In the genomic region with DNA sequence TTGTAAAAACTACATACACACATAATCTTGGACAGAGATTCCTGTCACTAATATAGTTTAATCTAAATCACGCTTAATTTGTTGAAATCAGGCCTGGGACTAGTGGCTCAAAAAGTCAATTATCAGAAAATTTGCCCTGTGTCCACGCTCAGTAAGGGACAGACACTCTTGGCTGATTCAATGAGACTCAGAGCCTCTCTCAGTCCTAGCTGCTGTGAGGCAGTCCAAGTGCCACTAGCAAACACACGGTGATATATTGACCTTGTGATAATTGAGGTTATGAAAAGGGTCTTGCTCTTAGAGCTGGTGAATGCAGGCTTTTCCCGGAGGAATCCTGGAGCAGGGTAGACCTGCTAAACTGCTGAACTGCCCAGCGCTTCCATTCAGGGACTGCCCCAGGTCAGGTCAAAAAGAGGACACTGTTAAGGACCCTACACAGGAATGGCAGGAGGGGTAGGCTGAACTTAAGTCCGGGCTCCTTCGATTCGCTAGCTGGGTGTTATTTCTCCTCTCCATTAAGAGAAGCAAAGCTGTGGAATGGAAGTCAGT, we compare ENCODE assay signal across 24 mouse cellular contexts.
DNase-seq lines count a peak whose midpoint lies in the region; ATAC-seq lines count a peak whose summit lies in the region.
"Had no signal": no experiment of that assay in that cellular context is flagged by ENCODE, and none has a peak within 500 bp of the region (broad histone marks: within the 10 kb centered on the region; RNA-seq: fewer than 3 reads in every experiment).

No protein-coding gene starts in this region.

- DNase-seq in hindbrain, embryonic 11.5 days (ENCODE audit: low spot score): peak; percentile 12
- peak; percentile 22 for DNase-seq in neural tube, embryonic 10.5 days (ENCODE audit: extremely low spot score, low spot score)
- peak; percentile 30 for DNase-seq in mesoderm, embryonic 11.5 days (ENCODE audit: low read depth, low spot score)
- DNase-seq in T-cell, adult 2 months (ENCODE audit: low spot score): no peak
- DNase-seq in lung, adult 18-20 months: no peak
- DNase-seq: adrenal gland, postnatal 25 days; cerebellum, adult 11-12 months; cerebellum, adult 9-11 months; forebrain, postnatal 0 days; gastrocnemius, postnatal 10 days; kidney, adult 2 months; kidney, postnatal 4 days; lung, postnatal 36 days; right cerebral cortex, postnatal 4 days; thymus, postnatal 4 days had no signal

- H3K9me3 ChIP-seq in hindbrain, embryonic 11.5 days (ENCODE audit: control insufficient read depth, low read length): no peaks in the 10 kb centered on the region
- no peaks in the 10 kb centered on the region for H3K9me3 ChIP-seq in hindbrain, embryonic 16.5 days (ENCODE audit: control insufficient read depth, low read length)
- no peaks in the 10 kb centered on the region for H3K9me3 ChIP-seq in neural tube, embryonic 15.5 days (replicated peaks)
- H3K9me3 ChIP-seq: embryonic facial prominence, embryonic 13.5 days; forebrain, embryonic 10.5 days; intestine, embryonic 15.5 days; limb, embryonic 13.5 days had no signal

- WGBS in hindbrain, embryonic 11.5 days: 61% methylated on average over 8 of the region's 8 CpGs
- 56% methylated on average over 8 of the region's 8 CpGs for WGBS in hindbrain, embryonic 16.5 days
- WGBS in neural tube, embryonic 15.5 days: 35% methylated on average over 8 of the region's 8 CpGs

- H3K4me1 ChIP-seq in hindbrain, embryonic 11.5 days (replicated peaks; ENCODE audit: control insufficient read depth, insufficient read depth, low read length): no peaks in the 10 kb centered on the region
- no peaks in the 10 kb centered on the region for H3K4me1 ChIP-seq in hindbrain, embryonic 16.5 days (ENCODE audit: control insufficient read depth, insufficient read depth, low read depth, low read length)
- no peaks in the 10 kb centered on the region for H3K4me1 ChIP-seq in neural tube, embryonic 15.5 days
- H3K4me1 ChIP-seq: embryonic facial prominence, embryonic 13.5 days; intestine, embryonic 15.5 days; limb, embryonic 13.5 days had no signal

- no peak overlapping the region for H3K4me3 ChIP-seq in hindbrain, embryonic 11.5 days (ENCODE audit: low read depth, low read length)
- H3K4me3 ChIP-seq in hindbrain, embryonic 16.5 days (ENCODE audit: low read length): no peak overlapping the region
- H3K4me3 ChIP-seq in neural tube, embryonic 15.5 days (replicated peaks): no peak overlapping the region
- H3K4me3 ChIP-seq: embryonic facial prominence, embryonic 13.5 days; forebrain, embryonic 10.5 days; intestine, embryonic 15.5 days; limb, embryonic 13.5 days had no signal

- H3K9ac ChIP-seq in hindbrain, embryonic 11.5 days (ENCODE audit: low read depth, low read length): no peak overlapping the region
- no peak overlapping the region for H3K9ac ChIP-seq in hindbrain, embryonic 16.5 days (ENCODE audit: low read depth, low read length)
- no peak overlapping the region for H3K9ac ChIP-seq in neural tube, embryonic 15.5 days (replicated peaks)
- H3K9ac ChIP-seq: embryonic facial prominence, embryonic 13.5 days; forebrain, postnatal 0 days; intestine, embryonic 15.5 days; limb, embryonic 13.5 days had no signal

- ATAC-seq in hindbrain, embryonic 11.5 days (ENCODE audit: low FRiP score): peak; percentile 74
- no peak for ATAC-seq in hindbrain, embryonic 16.5 days
- no peak for ATAC-seq in neural tube, embryonic 15.5 days (ENCODE audit: low FRiP score)
- ATAC-seq: CD4-positive, CD25-positive, alpha-beta regulatory T cell, adult 4 months; forebrain, postnatal 0 days; hindbrain, postnatal 0 days; intestine, embryonic 15.5 days had no signal

- H3K27ac ChIP-seq in hindbrain, embryonic 11.5 days (ENCODE audit: low read depth, low read length): no peak overlapping the region
- H3K27ac ChIP-seq in hindbrain, embryonic 16.5 days (ENCODE audit: low read depth, low read length): no peak overlapping the region
- no peak overlapping the region for H3K27ac ChIP-seq in neural tube, embryonic 15.5 days (replicated peaks)
- H3K27ac ChIP-seq: embryonic facial prominence, embryonic 13.5 days; forebrain, embryonic 10.5 days; hindbrain, postnatal 0 days; intestine, embryonic 15.5 days; limb, embryonic 13.5 days had no signal

- H3K27me3 ChIP-seq in hindbrain, embryonic 11.5 days (ENCODE audit: control insufficient read depth, insufficient read depth, low read length): no peaks in the 10 kb centered on the region
- H3K27me3 ChIP-seq in hindbrain, embryonic 16.5 days (replicated peaks; ENCODE audit: control insufficient read depth, insufficient read depth, low read length): no peaks in the 10 kb centered on the region
- H3K27me3 ChIP-seq in neural tube, embryonic 15.5 days (replicated peaks): no peaks in the 10 kb centered on the region
- H3K27me3 ChIP-seq: embryonic facial prominence, embryonic 13.5 days; intestine, embryonic 15.5 days; limb, embryonic 13.5 days had no signal

- H3K36me3 ChIP-seq in hindbrain, embryonic 11.5 days (ENCODE audit: control insufficient read depth, insufficient read depth, low read length): no peaks in the 10 kb centered on the region
- H3K36me3 ChIP-seq in hindbrain, embryonic 16.5 days (ENCODE audit: control insufficient read depth, insufficient read depth, low read length): no peaks in the 10 kb centered on the region
- H3K36me3 ChIP-seq in neural tube, embryonic 15.5 days: no peaks in the 10 kb centered on the region
- H3K36me3 ChIP-seq: embryonic facial prominence, embryonic 13.5 days; forebrain, embryonic 10.5 days; intestine, embryonic 15.5 days; limb, embryonic 13.5 days had no signal

- no peak overlapping the region for H3K4me2 ChIP-seq in hindbrain, embryonic 11.5 days (replicated peaks; ENCODE audit: low read depth, low read length)
- H3K4me2 ChIP-seq in hindbrain, embryonic 16.5 days (ENCODE audit: low read length): no peak overlapping the region
- no peak overlapping the region for H3K4me2 ChIP-seq in neural tube, embryonic 15.5 days
- H3K4me2 ChIP-seq: embryonic facial prominence, embryonic 13.5 days; intestine, embryonic 15.5 days; limb, embryonic 13.5 days; liver, embryonic 11.5 days had no signal

Comparison
In these comparisons a context has a peak if more than half of its experiments do, and no peak if none do; other contexts are left out.
1. DNase-seq: peak in hindbrain, embryonic 11.5 days (single experiment), neural tube, embryonic 10.5 days (single experiment) and mesoderm, embryonic 11.5 days (single experiment); none in T-cell, adult 2 months (single experiment) and lung, adult 18-20 months (0 of 2).